Mouse (Mus musculus): ENCODE measurements around the gene Smad5. TPM values are rescaled to one million over a fixed set of nuclear protein-coding genes. Genes with fewer than 3 reads are reported as not detected.

Gene Smad5
- 33.5 and 34.8 TPM in 2 replicates for polyA plus RNA-seq (2015; fragmentation: Nextera tagmentation; extraction: Ambion mirVana)

- Histone ChIP-seq H3K9ac (ENCODE audit: low read length) (peak within 1 kb of the TSS; percentile 97), H3K27ac (ENCODE audit: low read length) (peak within 1 kb of the TSS; percentile 99), H3K4me3 (ENCODE audit: low read length) (peak within 1 kb of the TSS; percentile 75), H3K4me2 (ENCODE audit: low read depth, low read length) (peak within 1 kb of the TSS; percentile 84), H3K36me3 (ENCODE audit: control insufficient read depth, insufficient read depth, low read length) (peaks cover 5% of the 10 kb centered on the region; the same call in 1 of the 2 replicates), H3K4me1 (replicated peaks; ENCODE audit: control insufficient read depth, insufficient read depth, low read length) (peaks cover 28% of the 10 kb centered on the region), H3K27me3 (ENCODE audit: control insufficient read depth, insufficient read depth, low read depth, low read length) (no peaks in the 10 kb centered on the region), H3K9me3 (ENCODE audit: control insufficient read depth, low read length) (0 out of 2 replicates have a peak, but pooled peaks cover 3% of the 10 kb centered on the region)
- 3% methylated on average over 49 of the region's 62 CpGs for WGBS
- ATAC-seq (ENCODE audit: low read depth), result peak; percentile 95
Observed at GRCm38 (mm10) chr13:56702469-56703221, at the start of gene Smad5. Gene Smad5 (plus strand): TSS chr13:56703010.

- no peaks in the 10 kb centered on the region for H3K9me3 ChIP-seq (ENCODE audit: control insufficient read depth, low read length)
- no peak overlapping the region for H3K9ac ChIP-seq (ENCODE audit: low read length)
- H3K4me3 ChIP-seq (ENCODE audit: low read length), result no peak overlapping the region
- no peak for ATAC-seq (ENCODE audit: low read depth)
- H3K4me1 ChIP-seq (replicated peaks; ENCODE audit: control insufficient read depth, insufficient read depth, low read length), result peaks cover 11% of the 10 kb centered on the region
- no peak overlapping the region for H3K27ac ChIP-seq (ENCODE audit: low read length)
- H3K36me3 ChIP-seq (ENCODE audit: control insufficient read depth, insufficient read depth, low read length), result no peaks in the 10 kb centered on the region
- H3K27me3 ChIP-seq (ENCODE audit: control insufficient read depth, insufficient read depth, low read depth, low read length), result no peaks in the 10 kb centered on the region
- WGBS, result 65% methylated on average over 5 of the region's 5 CpGs
- no peak overlapping the region for H3K4me2 ChIP-seq (ENCODE audit: low read depth, low read length)
Observed at GRCm38 (mm10) chr13:56654176-56654575, 48.6 kb upstream of the Smad5 start.

GRCm38 (mm10) chr13:56657946-56658512 lies 44.8 kb upstream of the Smad5 start:
- Histone ChIP-seq H3K27me3 (ENCODE audit: control insufficient read depth, insufficient read depth, low read depth, low read length) (no peaks in the 10 kb centered on the region), H3K4me2 (ENCODE audit: low read depth, low read length) (no peak overlapping the region), H3K36me3 (ENCODE audit: control insufficient read depth, insufficient read depth, low read length) (no peaks in the 10 kb centered on the region), H3K4me3 (ENCODE audit: low read length) (no peak overlapping the region), H3K9ac (ENCODE audit: low read length) (no peak overlapping the region), H3K9me3 (ENCODE audit: control insufficient read depth, low read length) (no peaks in the 10 kb centered on the region), H3K27ac (ENCODE audit: low read length) (peak overlapping the region; percentile 39; the same call in 1 of the 2 replicates), H3K4me1 (replicated peaks; ENCODE audit: control insufficient read depth, insufficient read depth, low read length) (peaks cover 17% of the 10 kb centered on the region)
- WGBS, result 26% methylated on average over 7 of the region's 7 CpGs
- peak; percentile 46; the same call in 1 of the 2 replicates for ATAC-seq (ENCODE audit: low read depth)

DNA sequence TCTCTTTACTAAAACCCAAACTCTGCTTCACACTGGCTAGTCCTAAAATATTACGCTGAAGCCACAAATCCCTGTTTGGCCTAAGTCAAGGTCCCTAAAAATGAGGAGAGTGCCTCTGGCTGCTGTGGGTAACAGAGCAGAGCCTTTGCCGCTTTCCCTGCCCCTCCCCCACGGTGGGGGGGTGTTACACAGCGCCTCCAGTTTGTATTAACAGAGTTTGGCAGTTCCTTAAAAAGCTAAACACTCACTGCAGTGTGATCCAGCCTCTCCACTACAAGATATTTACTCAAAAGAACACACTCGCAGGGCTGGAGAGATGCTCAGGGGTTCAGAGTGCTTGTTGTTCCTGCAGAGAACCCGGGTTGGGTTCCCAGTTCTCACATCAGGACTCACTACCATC lies 43.9 kb upstream of the Smad5 start:
- Histone ChIP-seq H3K9ac (ENCODE audit: low read length) (no peak overlapping the region), H3K4me1 (replicated peaks; ENCODE audit: control insufficient read depth, insufficient read depth, low read length) (peaks cover 17% of the 10 kb centered on the region), H3K36me3 (ENCODE audit: control insufficient read depth, insufficient read depth, low read length) (no peaks in the 10 kb centered on the region), H3K4me2 (ENCODE audit: low read depth, low read length) (no peak overlapping the region), H3K4me3 (ENCODE audit: low read length) (no peak overlapping the region), H3K9me3 (ENCODE audit: control insufficient read depth, low read length) (no peaks in the 10 kb centered on the region), H3K27ac (ENCODE audit: low read length) (peak overlapping the region; percentile 39; the same call in 1 of the 2 replicates), H3K27me3 (ENCODE audit: control insufficient read depth, insufficient read depth, low read depth, low read length) (no peaks in the 10 kb centered on the region)
- WGBS, result 51% methylated on average over 6 of the region's 6 CpGs
- ATAC-seq (ENCODE audit: low read depth), result no peak

DNA sequence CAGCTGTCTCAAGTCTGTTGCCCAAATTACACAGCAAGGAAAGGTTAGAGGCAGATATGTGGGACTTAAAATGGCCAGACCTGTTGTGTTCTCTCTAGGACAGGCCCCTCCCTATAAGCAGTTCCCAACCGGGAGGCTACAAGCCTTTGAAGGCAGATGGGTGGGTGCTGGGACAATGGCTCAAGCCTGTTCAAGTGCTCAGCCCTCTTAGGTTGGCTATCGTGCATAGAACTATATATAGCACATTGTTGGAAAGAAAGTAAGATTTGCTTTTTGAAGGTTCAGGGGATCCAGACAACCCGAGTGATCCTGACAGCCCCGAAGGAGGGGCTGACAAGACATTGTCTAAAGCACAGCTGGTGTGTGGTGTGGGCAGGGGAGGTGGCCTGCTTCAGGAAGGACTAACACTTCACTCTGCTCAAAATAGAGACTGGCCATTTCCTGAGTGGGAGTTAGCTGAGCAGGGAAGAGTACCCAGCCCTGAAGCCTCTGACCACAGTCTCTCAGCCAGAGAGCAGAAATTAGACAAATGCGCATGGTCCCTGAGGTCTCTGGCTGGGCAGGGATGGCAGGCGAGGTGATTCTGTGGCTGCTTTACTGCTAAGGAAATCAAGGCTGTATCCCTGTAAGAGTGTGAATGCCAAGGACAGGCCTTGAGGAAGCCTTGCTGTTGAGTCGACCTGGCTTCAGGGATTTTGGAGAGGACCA lies 40.7 kb upstream of the Smad5 start:
- no peak overlapping the region; the same call in 1 of the 2 replicates for H3K4me2 ChIP-seq (ENCODE audit: low read depth, low read length)
- no peaks in the 10 kb centered on the region for H3K9me3 ChIP-seq (ENCODE audit: control insufficient read depth, low read length)
- no peak overlapping the region for H3K4me3 ChIP-seq (ENCODE audit: low read length)
- 38% methylated on average over 7 of the region's 7 CpGs for WGBS
- peak overlapping the region; percentile 37 for H3K9ac ChIP-seq (ENCODE audit: low read length)
- no peaks in the 10 kb centered on the region for H3K27me3 ChIP-seq (ENCODE audit: control insufficient read depth, insufficient read depth, low read depth, low read length)
- peak overlapping the region; percentile 81 for H3K27ac ChIP-seq (ENCODE audit: low read length)
- peaks cover 15% of the 10 kb centered on the region for H3K4me1 ChIP-seq (replicated peaks; ENCODE audit: control insufficient read depth, insufficient read depth, low read length)
- peak; percentile 73 for ATAC-seq (ENCODE audit: low read depth)
- H3K36me3 ChIP-seq (ENCODE audit: control insufficient read depth, insufficient read depth, low read length), result no peaks in the 10 kb centered on the region

- no peak overlapping the region for H3K27ac ChIP-seq (ENCODE audit: low read length)
- WGBS, result 64% methylated on average over 17 of the region's 17 CpGs
- H3K4me3 ChIP-seq (ENCODE audit: low read length), result no peak overlapping the region
- no peak for ATAC-seq (ENCODE audit: low read depth)
- H3K36me3 ChIP-seq (ENCODE audit: control insufficient read depth, insufficient read depth, low read length), result no peaks in the 10 kb centered on the region
- H3K9ac ChIP-seq (ENCODE audit: low read length), result no peak overlapping the region
- no peak overlapping the region for H3K4me2 ChIP-seq (ENCODE audit: low read depth, low read length)
- no peaks in the 10 kb centered on the region for H3K27me3 ChIP-seq (ENCODE audit: control insufficient read depth, insufficient read depth, low read depth, low read length)
- no peaks in the 10 kb centered on the region for H3K9me3 ChIP-seq (ENCODE audit: control insufficient read depth, low read length)
- peaks cover 5% of the 10 kb centered on the region for H3K4me1 ChIP-seq (replicated peaks; ENCODE audit: control insufficient read depth, insufficient read depth, low read length)
Observed at GRCm38 (mm10) chr13:56664256-56665170, 38.3 kb upstream of the Smad5 start.

GRCm38 (mm10) chr13:56671206-56671605 lies 31.6 kb upstream of the Smad5 start:
- no peak overlapping the region for H3K4me3 ChIP-seq (ENCODE audit: low read length)
- no peaks in the 10 kb centered on the region; the same call in none of the 2 replicates for H3K4me1 ChIP-seq (replicated peaks; ENCODE audit: control insufficient read depth, insufficient read depth, low read length)
- peak; percentile 87 for ATAC-seq (ENCODE audit: low read depth)
- no peaks in the 10 kb centered on the region for H3K36me3 ChIP-seq (ENCODE audit: control insufficient read depth, insufficient read depth, low read length)
- no peak overlapping the region for H3K27ac ChIP-seq (ENCODE audit: low read length)
- no peaks in the 10 kb centered on the region for H3K9me3 ChIP-seq (ENCODE audit: control insufficient read depth, low read length)
- WGBS, result 31% methylated on average over 11 of the region's 11 CpGs
- H3K9ac ChIP-seq (ENCODE audit: low read length), result no peak overlapping the region
- H3K27me3 ChIP-seq (ENCODE audit: control insufficient read depth, insufficient read depth, low read depth, low read length), result no peaks in the 10 kb centered on the region
- no peak overlapping the region for H3K4me2 ChIP-seq (ENCODE audit: low read depth, low read length)

DNA sequence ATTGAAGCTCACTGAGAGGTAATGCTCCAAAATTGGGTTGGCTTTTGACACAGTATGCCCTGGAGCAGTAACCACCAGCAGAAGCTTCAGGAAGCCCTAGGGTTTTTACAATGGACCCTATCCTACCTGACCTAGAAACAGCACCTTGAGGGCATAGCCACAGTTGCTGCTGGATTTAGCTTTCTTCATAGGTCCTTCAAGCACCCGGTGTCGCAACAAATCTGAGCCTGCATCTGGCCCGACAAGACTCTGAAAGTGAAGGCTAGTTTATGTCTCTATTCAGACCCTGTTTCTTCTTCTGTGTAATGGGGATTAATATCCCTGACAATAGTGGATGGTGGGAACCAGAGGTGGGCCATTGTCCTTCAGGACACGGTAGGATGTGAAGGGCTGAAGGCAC lies 25.1 kb upstream of the Smad5 start:
- H3K27ac ChIP-seq (ENCODE audit: low read length), result peak overlapping the region; percentile 81
- no peaks in the 10 kb centered on the region for H3K9me3 ChIP-seq (ENCODE audit: control insufficient read depth, low read length)
- no peak overlapping the region for H3K4me2 ChIP-seq (ENCODE audit: low read depth, low read length)
- no peaks in the 10 kb centered on the region for H3K36me3 ChIP-seq (ENCODE audit: control insufficient read depth, insufficient read depth, low read length)
- no peak for ATAC-seq (ENCODE audit: low read depth)
- no peaks in the 10 kb centered on the region for H3K27me3 ChIP-seq (ENCODE audit: control insufficient read depth, insufficient read depth, low read depth, low read length)
- WGBS, result 65% methylated on average over 4 of the region's 4 CpGs
- no peak overlapping the region for H3K4me3 ChIP-seq (ENCODE audit: low read length)
- no peak overlapping the region for H3K9ac ChIP-seq (ENCODE audit: low read length)
- peaks cover 25% of the 10 kb centered on the region for H3K4me1 ChIP-seq (replicated peaks; ENCODE audit: control insufficient read depth, insufficient read depth, low read length)

Data from lung, embryonic 16.5 days (tissue).